Mouse (Mus musculus) macrophage (primary cell): ENCODE data around the gene Enpep. TPM values are rescaled to one million over a fixed set of nuclear protein-coding genes. Genes with fewer than 3 reads are reported as not detected.

Experiments
- H3K27ac ChIP-seq: fragments of 350-480 bp; formaldehyde crosslinking; 2 replicates; pipeline ENCODE4 v1.9.0; 2021
- H3K36me3 ChIP-seq: fragments of 350-480 bp; formaldehyde crosslinking; 2 replicates; pipeline ENCODE4 v1.9.0; 2021; ENCODE audit errors: inconsistent target
- H3K4me3 ChIP-seq: fragments of 350-480 bp; formaldehyde crosslinking; 2 replicates; pipeline ENCODE4 v1.9.0; 2021; ENCODE audit errors: inconsistent target
- H3K79me2 ChIP-seq: fragments of 350-480 bp; formaldehyde crosslinking; 2 replicates; pipeline ENCODE4 v1.9.0; 2021; ENCODE audit errors: inconsistent target
- WGBS: methylation state at CpG from one replicate; pipeline ENCODE4 v1.1.7; 2026; ENCODE audit warnings: inconsistent platforms; ENCODE audit not compliant: missing documents; 5-methylcytosine and 5-hydroxymethylcytosine counted together
- polyA plus RNA-seq: library from polyadenylated mRNA; stranded (reverse); fragments of 250-400 nt; gene quantifications from 3 replicates; pipeline ENCODE4 v1.2.4, GENCODE M21; 2018; ENCODE audit warnings: inconsistent platforms
- total RNA-seq, 78 experiments: library from RNA; depleted of rRNA; stranded (reverse); fragments of 250-400 nt; gene quantifications; 1 replicate in 9 of 78; 2 replicates in 24 of 78; 3 replicates in 43 of 78; 4 replicates in 2 of 78; pipeline ENCODE4 v1.2.4; 2018; ENCODE audit warnings: inconsistent platforms in 56 of 78

The Enpep gene
- total RNA-seq (2018; cell fraction: chromatin; rRNA removed), result under 1 TPM in 1 of 26 experiments, not detected in 25; 0.41 TPM
- total RNA-seq (2018; cell fraction: cytosol; rRNA removed), result under 1 TPM in 3 of 26 experiments, not detected in 23; 0.03 to 0.13 (median 0.05) TPM
- under 1 TPM in 1 of 26 experiments, not detected in 25; 0.21 TPM for total RNA-seq (2018; cell fraction: nucleus; rRNA removed)
- not detected in 3 replicates for polyA plus RNA-seq

GRCm38 (mm10) chr3:129332586-129332985 is at the start of gene Enpep:
Enpep (minus strand) TSS chr3:129332720.
- 53% methylated on average over 13 of the region's 13 CpGs for WGBS
- Histone ChIP-seq H3K4me3 (no peak within 1 kb of the TSS), H3K27ac (no peak within 1 kb of the TSS), H3K36me3 (no peaks in the 10 kb centered on the region), H3K79me2 (no peaks in the 10 kb centered on the region)

- Histone ChIP-seq H3K4me3 (no peak overlapping the region), H3K36me3 (no peaks in the 10 kb centered on the region), H3K79me2 (no peaks in the 10 kb centered on the region), H3K27ac (no peak overlapping the region)
- 56% methylated on average over 3 of the region's 3 CpGs for WGBS
Measured at GRCm38 (mm10) chr3:129379109-129379508, 46.6 kb upstream of the Enpep start.

GRCm38 (mm10) chr3:129375087-129375486 is 42.6 kb upstream of the Enpep start:
- Histone ChIP-seq H3K27ac (no peak overlapping the region), H3K4me3 (no peak overlapping the region), H3K36me3 (no peaks in the 10 kb centered on the region), H3K79me2 (no peaks in the 10 kb centered on the region)
- 92% methylated on average over 3 of the region's 3 CpGs for WGBS

- H3K4me3 ChIP-seq, result no peak overlapping the region
- 89% methylated on average over 1 of the region's 2 CpGs for WGBS
- H3K36me3 ChIP-seq, result no peaks in the 10 kb centered on the region
- no peak overlapping the region for H3K27ac ChIP-seq
- no peaks in the 10 kb centered on the region for H3K79me2 ChIP-seq
Measured at GRCm38 (mm10) chr3:129373108-129373507, 40.6 kb upstream of the Enpep start.

GRCm38 (mm10) chr3:129369491-129369890 is 37.0 kb upstream of the Enpep start:
- 79% methylated on average over 3 of the region's 3 CpGs for WGBS
- Histone ChIP-seq H3K36me3 (no peaks in the 10 kb centered on the region), H3K27ac (no peak overlapping the region), H3K79me2 (no peaks in the 10 kb centered on the region), H3K4me3 (no peak overlapping the region)

GRCm38 (mm10) chr3:129365919-129366318 is 33.4 kb upstream of the Enpep start:
- H3K4me3 ChIP-seq, result no peak overlapping the region
- H3K36me3 ChIP-seq, result no peaks in the 10 kb centered on the region
- H3K79me2 ChIP-seq, result no peaks in the 10 kb centered on the region
- H3K27ac ChIP-seq, result no peak overlapping the region
- 92% methylated on average over 1 of the region's 1 CpGs for WGBS

GRCm38 (mm10) chr3:129364818-129365390 is 32.4 kb upstream of the Enpep start:
- H3K36me3 ChIP-seq, result no peaks in the 10 kb centered on the region
- WGBS, result 79% methylated on average over 2 of the region's 2 CpGs
- H3K4me3 ChIP-seq, result no peak overlapping the region
- no peak overlapping the region for H3K27ac ChIP-seq
- no peaks in the 10 kb centered on the region for H3K79me2 ChIP-seq

GRCm38 (mm10) chr3:129363426-129363825 is 30.9 kb upstream of the Enpep start:
- Histone ChIP-seq H3K4me3 (no peak overlapping the region), H3K36me3 (no peaks in the 10 kb centered on the region), H3K27ac (no peak overlapping the region), H3K79me2 (no peaks in the 10 kb centered on the region)
- WGBS, result 100% methylated on average over 1 of the region's 1 CpGs

GRCm38 (mm10) chr3:129358115-129358514 is 25.6 kb upstream of the Enpep start:
- H3K79me2 ChIP-seq, result no peaks in the 10 kb centered on the region
- H3K36me3 ChIP-seq, result no peaks in the 10 kb centered on the region
- H3K4me3 ChIP-seq, result no peak overlapping the region
- no peak overlapping the region for H3K27ac ChIP-seq
- 100% methylated on average over 2 of the region's 2 CpGs for WGBS

GRCm38 (mm10) chr3:129353901-129354300 is 21.4 kb upstream of the Enpep start:
- H3K27ac ChIP-seq, result no peak overlapping the region
- H3K4me3 ChIP-seq, result no peak overlapping the region
- 98% methylated on average over 4 of the region's 4 CpGs for WGBS
- no peaks in the 10 kb centered on the region for H3K79me2 ChIP-seq
- no peaks in the 10 kb centered on the region for H3K36me3 ChIP-seq

- no peaks in the 10 kb centered on the region for H3K79me2 ChIP-seq
- H3K36me3 ChIP-seq, result no peaks in the 10 kb centered on the region
- no peak overlapping the region for H3K4me3 ChIP-seq
- WGBS, result 89% methylated on average over 11 of the region's 11 CpGs
- H3K27ac ChIP-seq, result no peak overlapping the region
Measured at GRCm38 (mm10) chr3:129351320-129351877, 18.9 kb upstream of the Enpep start.

- H3K27ac ChIP-seq, result no peak overlapping the region
- WGBS, result 96% methylated on average over 10 of the region's 10 CpGs
- H3K4me3 ChIP-seq, result no peak overlapping the region
- H3K79me2 ChIP-seq, result no peaks in the 10 kb centered on the region
- no peaks in the 10 kb centered on the region for H3K36me3 ChIP-seq
Measured at GRCm38 (mm10) chr3:129347277-129347676, 14.8 kb upstream of the Enpep start.

- Histone ChIP-seq H3K27ac (no peak overlapping the region), H3K36me3 (no peaks in the 10 kb centered on the region), H3K4me3 (no peak overlapping the region), H3K79me2 (no peaks in the 10 kb centered on the region)
- WGBS, result 100% methylated on average over 1 of the region's 1 CpGs
Measured at GRCm38 (mm10) chr3:129342767-129343166, 10.2 kb upstream of the Enpep start.

GRCm38 (mm10) chr3:129341066-129341465 is 8.5 kb upstream of the Enpep start:
- Histone ChIP-seq H3K27ac (no peak overlapping the region), H3K36me3 (no peaks in the 10 kb centered on the region), H3K4me3 (no peak overlapping the region), H3K79me2 (no peaks in the 10 kb centered on the region)

- no peaks in the 10 kb centered on the region for H3K36me3 ChIP-seq
- H3K79me2 ChIP-seq, result no peaks in the 10 kb centered on the region
- H3K27ac ChIP-seq, result no peak overlapping the region
- no peak overlapping the region for H3K4me3 ChIP-seq
- WGBS, result 45% methylated on average over 13 of the region's 14 CpGs
Measured at GRCm38 (mm10) chr3:129338296-129339091, 6.0 kb upstream of the Enpep start.
